Mouse (Mus musculus): ENCODE results near the gene Tmem200b.

DNA sequence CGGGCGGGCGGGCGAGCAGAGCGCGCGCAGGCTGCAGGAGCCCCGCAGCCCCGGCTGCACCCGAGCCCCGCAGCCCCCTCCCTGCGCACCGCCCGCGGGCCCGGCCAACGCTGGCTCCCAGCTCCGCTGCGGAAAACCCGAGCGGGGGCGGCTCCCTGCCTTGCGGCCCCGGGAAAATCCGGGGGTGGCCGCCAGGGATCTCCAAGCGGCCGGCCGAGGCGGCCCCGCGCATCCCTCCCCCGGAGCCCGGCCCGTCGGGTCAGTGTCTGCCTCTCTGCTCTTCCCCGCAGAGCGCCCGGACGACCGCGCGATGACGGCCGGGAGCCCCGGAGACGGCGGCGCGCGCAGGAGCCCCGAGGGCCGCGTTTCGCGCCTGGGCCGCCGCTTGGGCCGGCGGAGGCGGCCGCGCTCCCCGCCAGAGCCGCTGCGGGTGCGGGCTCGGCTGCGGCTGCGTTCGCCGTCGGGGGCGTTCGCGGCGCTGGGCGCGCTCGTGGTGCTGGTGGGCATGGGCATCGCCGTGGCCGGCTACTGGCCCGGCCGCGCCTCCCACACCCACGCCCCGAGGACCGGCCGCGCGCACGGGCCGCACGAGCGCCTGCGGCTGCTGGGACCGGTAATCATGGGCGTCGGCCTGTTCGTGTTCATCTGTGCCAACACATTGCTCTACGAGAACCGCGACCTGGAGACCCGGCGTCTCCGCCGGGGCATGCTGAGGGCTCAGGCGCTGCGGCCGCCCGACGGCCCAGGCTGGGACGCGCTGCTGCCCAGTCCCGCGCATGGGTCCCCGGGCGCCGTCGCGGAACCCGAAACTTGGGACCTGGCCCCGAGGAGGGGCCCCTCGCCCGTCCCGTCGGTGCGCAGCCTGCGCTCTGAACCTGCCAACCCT lies at the start of gene Tmem200b:
- TF ChIP-seq POLR2AphosphoS2 (IDR thresholded peaks at IDR 0.05; ENCODE audit: insufficient read length, low read depth) (no peak), POLR2A (IDR thresholded peaks at IDR 0.05; ENCODE audit: insufficient read length, low read depth) (no peak), USF1 (IDR thresholded peaks at IDR 0.05; ENCODE audit: low read depth) (no peak), TCF12 (IDR thresholded peaks at IDR 0.05; ENCODE audit: insufficient read depth, poor library complexity, severe bottlenecking) (no peak), MAX (IDR thresholded peaks at IDR 0.05; ENCODE audit: low read depth) (no peak), CEBPB (IDR thresholded peaks at IDR 0.05; ENCODE audit: insufficient read depth, poor library complexity, severe bottlenecking) (no peak), E2F4 (IDR thresholded peaks at IDR 0.05; ENCODE audit: insufficient read depth) (no peak), TCF3 (IDR thresholded peaks at IDR 0.05; ENCODE audit: insufficient read length, low read depth) (no peak), MYOD1 (IDR thresholded peaks at IDR 0.05; ENCODE audit: control insufficient read depth in 1 of 3, insufficient read length in 2 of 3, low read depth in 2 of 3) (no peak), REST (IDR thresholded peaks at IDR 0.05; ENCODE audit: insufficient read depth, insufficient read length) (no peak), MYOG (IDR thresholded peaks at IDR 0.05; ENCODE audit: control insufficient read depth in 1 of 3, insufficient read depth in 1 of 3, insufficient read length in 2 of 3, low read depth in 2 of 3) (no peak), SRF (IDR thresholded peaks at IDR 0.05; ENCODE audit: control insufficient read depth, insufficient read length, low read depth) (no peak)

Data from myocyte (in vitro differentiated cells).